Mouse (Mus musculus) heart, postnatal 0 days (tissue): ENCODE data around the gene Rcn3. TPM values are rescaled to one million over a fixed set of nuclear protein-coding genes. Genes with fewer than 3 reads are reported as not detected.
A peak's percentile ranks its signal among the peaks of the same experiment; 100 is the strongest.

Source experiments
- ATAC-seq: fragments of 200-750 bp; cut with Nextera tagmentation; 2 replicates; pipeline ENCODE4 v1.8.0; 2017; ENCODE audit warnings: low read depth, moderate number of reproducible peaks, moderate library complexity; ENCODE audit not compliant: insufficient read depth
- DNase-seq: peaks from one replicate; pipeline ENCODE4 v3.0.0-alpha.2; 2016; ENCODE audit warnings: low spot score
- H3K27ac ChIP-seq: fragments of 300-500 bp; sonication (generic); 2 replicates; pipeline ENCODE4 v1.5.1; 2014; ENCODE audit warnings: low read depth, mild to moderate bottlenecking
- H3K27me3 ChIP-seq: fragments of 300-500 bp; sonication (generic); 2 replicates; pipeline ENCODE4 v1.6.1; 2014; ENCODE audit warnings: low read length, mixed read lengths; ENCODE audit not compliant: control insufficient read depth, insufficient read depth
- H3K36me3 ChIP-seq: fragments of 300-500 bp; sonication (generic); replicated peaks from 2 replicates; pipeline ENCODE4 v1.6.1; 2014; ENCODE audit warnings: low read length, mixed read lengths; ENCODE audit not compliant: control insufficient read depth, insufficient read depth
- H3K4me1 ChIP-seq: fragments of 300-500 bp; sonication (generic); 2 replicates; pipeline ENCODE4 v1.6.1; 2014; ENCODE audit warnings: antibody characterized with exemption; ENCODE audit not compliant: control insufficient read depth, insufficient read depth
- H3K4me2 ChIP-seq: fragments of 300-500 bp; sonication (generic); 2 replicates; pipeline ENCODE4 v1.6.1; 2014; ENCODE audit warnings: low read depth, mild to moderate bottlenecking, low read length, moderate library complexity
- H3K4me3 ChIP-seq: fragments of 300-500 bp; sonication (generic); 2 replicates; pipeline ENCODE4 v1.5.1; 2014; ENCODE audit warnings: low read depth, low read length
- H3K9ac ChIP-seq: fragments of 300-500 bp; sonication (generic); replicated peaks from 2 replicates; pipeline ENCODE4 v1.6.1; 2014; ENCODE audit warnings: low read depth, low read length, mixed read lengths
- H3K9me3 ChIP-seq: fragments of 300-500 bp; sonication (generic); replicated peaks from 2 replicates; pipeline ENCODE4 v1.6.1; 2016; ENCODE audit warnings: low read length; ENCODE audit not compliant: control insufficient read depth
- CTCF ChIP-seq: IDR thresholded peaks from 2 replicates; pipeline ENCODE4 v1.5.1; 2016; ENCODE audit warnings: antibody characterized with exemption, control low read depth, low read depth
- EP300 ChIP-seq: IDR thresholded peaks from 2 replicates; pipeline ENCODE4 v1.6.1; 2016; ENCODE audit warnings: antibody characterized with exemption, low read depth
- WGBS: fragments of 180-500 bp; shearing (Covaris S2); extraction: QIAGEN DNeasy Blood & Tissue Kit; methylation state at CpG from one replicate; pipeline ENCODE4 v1.1.7; 2014; 5-methylcytosine and 5-hydroxymethylcytosine counted together
- polyA plus RNA-seq: library from polyadenylated mRNA; unstranded; fragments of >200 nt; fragmentation: Nextera tagmentation; extraction: Ambion mirVana; gene quantifications from 2 replicates; pipeline ENCODE4 v1.2.1, GENCODE M21; 2015
- total RNA-seq: library from RNA; depleted of rRNA; stranded (reverse); fragments of >200 nt; gene quantifications from 2 replicates; pipeline ENCODE4 v1.2.3, GENCODE M21; 2014; ENCODE audit warnings: low replicate concordance

The Rcn3 gene
- total and polyA plus RNA-seq, 2 experiments from 2014 or later = 100 to 125 TPM

DNA sequence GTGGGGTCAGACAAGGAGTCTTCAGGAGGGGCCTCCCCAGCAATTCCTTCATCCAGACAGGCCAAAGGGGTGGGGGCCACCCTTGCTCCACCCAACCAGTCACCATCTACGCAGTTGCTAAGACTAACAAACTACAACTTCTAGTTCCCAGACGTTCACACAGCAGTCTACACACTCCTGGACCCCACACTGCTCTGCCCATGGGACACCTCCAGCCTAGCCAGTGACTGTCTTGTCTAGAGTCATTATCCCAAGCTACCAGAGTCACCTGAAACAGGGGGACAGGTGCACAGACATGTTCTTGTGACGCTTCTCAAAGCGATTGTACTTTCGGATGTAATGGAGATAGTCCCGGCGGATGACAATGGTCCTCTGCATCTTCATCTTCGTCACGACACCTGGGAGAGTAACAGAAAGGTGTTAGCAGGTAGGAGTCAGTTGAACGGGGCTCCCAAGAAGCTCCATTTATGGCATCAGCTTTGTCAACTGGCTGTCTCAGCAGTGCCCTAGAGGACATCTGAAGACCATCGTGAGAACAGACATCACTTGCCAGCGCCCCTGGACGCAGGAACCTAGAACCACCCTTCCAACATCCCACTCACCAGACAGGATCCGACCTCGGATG is 30.7 kb upstream of the Rcn3 start:
- no peak for DNase-seq
- 81% methylated on average over 15 of the region's 15 CpGs for WGBS
- H3K9me3 ChIP-seq = no peaks in the 10 kb centered on the region
- peak overlapping the region; percentile 93; the same call in 1 of the 2 replicates for H3K9ac ChIP-seq
- H3K36me3 ChIP-seq = peaks cover 63% of the 10 kb centered on the region
- H3K4me2 ChIP-seq = peak overlapping the region; percentile 96
- no peaks in the 10 kb centered on the region for H3K27me3 ChIP-seq
- peaks cover 23% of the 10 kb centered on the region for H3K4me1 ChIP-seq
- TF ChIP-seq EP300 (no peak), CTCF (no peak)
- H3K4me3 ChIP-seq = peak overlapping the region; percentile 82; the same call in 1 of the 2 replicates
- ATAC-seq = no peak
- H3K27ac ChIP-seq = peak overlapping the region; percentile 89; the same call in 1 of the 2 replicates

DNA sequence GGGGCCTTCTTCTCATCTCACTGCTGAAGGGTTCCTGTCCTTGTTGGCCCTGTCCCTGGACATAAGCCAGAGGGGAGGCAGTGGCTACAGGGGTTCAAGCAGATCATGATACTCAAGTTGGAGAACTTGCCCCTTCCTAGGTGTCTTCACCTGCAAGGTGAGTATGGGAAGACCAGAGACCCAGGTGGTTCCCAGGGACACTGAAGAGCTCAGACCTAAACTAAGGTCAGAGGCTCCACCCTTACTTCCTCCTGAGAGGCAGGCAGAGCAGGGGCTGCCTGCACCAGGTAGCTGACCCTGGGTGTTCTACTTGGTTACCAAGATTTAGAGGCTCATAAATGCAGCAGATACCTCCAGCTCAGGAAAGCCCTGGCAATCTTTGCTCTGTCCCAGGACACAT is 29.9 kb upstream of the Rcn3 start:
- H3K4me2 ChIP-seq = peak overlapping the region; percentile 33
- peaks cover 15% of the 10 kb centered on the region for H3K4me1 ChIP-seq
- H3K27ac ChIP-seq = peak overlapping the region; percentile 63
- TF ChIP-seq EP300 (no peak), CTCF (no peak)
- ATAC-seq = no peak
- no peaks in the 10 kb centered on the region for H3K9me3 ChIP-seq
- H3K4me3 ChIP-seq = no peak overlapping the region
- no peak overlapping the region for H3K9ac ChIP-seq
- no peak for DNase-seq
- H3K27me3 ChIP-seq = no peaks in the 10 kb centered on the region
- peaks cover 60% of the 10 kb centered on the region for H3K36me3 ChIP-seq

DNA sequence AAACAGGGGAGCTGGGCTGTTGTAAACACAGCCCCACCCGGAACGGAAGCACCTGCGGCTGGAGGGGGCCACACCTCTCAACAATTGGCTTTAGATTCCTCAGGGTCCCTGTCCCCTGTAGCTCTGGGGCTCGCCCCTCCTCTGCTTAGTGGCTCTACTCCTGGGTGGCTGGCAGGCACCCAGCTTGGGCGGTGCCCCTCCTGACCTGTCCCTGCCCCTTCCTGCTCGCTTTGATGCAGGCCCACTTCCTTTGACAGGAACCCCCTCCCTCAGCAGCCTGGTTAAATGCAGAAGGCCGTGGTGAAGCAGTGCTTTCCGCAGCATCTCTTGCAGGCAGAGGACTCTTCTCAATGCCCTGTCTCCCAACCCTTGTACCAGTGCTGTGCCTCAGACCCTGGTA is 29.4 kb upstream of the Rcn3 start:
- TF ChIP-seq EP300 = peak; percentile 71; the same call in 1 of the 2 replicates
- TF ChIP-seq CTCF = no peak

DNA sequence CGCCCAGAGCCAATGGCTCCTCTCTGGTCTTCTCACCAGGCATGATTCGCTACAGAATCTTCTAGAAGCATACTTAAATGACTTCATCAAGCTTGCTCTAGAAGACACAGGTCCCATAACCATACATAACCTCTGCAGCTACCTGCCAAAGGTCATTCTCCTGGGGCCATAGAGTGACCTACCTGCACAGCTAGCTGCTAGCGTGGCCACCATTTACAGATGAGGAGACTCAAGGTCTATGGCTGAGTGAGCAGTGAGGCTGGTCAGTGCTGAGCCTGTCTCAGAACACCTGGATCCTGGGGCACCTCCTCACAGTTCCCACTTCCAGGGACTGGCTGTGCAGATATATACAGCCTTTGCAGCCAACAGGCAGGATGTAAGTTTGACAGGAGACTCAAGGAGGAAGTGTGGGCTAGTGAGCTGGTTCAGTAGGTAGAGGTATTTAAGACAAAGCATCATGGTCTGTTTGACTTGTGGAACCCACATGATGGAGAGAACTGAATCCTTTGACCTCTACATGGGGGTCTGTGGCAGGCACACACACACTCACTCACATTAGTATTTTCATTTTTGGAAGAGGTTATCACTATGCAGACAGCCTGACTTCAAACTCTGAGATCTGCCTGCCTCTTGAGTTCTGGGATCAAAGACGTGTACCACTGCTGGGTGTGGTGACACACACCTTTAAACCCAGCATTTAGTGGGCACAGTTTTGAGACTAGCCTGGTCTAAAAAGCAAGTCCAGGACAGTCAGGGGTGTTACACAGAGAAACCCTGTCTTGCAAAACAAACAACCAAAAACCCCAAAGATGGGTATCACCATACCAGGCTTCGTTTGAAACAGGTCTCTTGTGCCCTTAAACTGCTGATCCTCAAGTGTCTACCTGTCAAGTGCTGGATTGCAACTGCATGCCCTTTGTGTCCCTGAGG is 28.0 kb upstream of the Rcn3 start:
- H3K4me3 ChIP-seq = no peak overlapping the region
- DNase-seq (no peak), ATAC-seq (no peak)
- WGBS = 72% methylated on average over 5 of the region's 5 CpGs
- no peaks in the 10 kb centered on the region for H3K27me3 ChIP-seq
- peaks cover 40% of the 10 kb centered on the region for H3K36me3 ChIP-seq
- no peaks in the 10 kb centered on the region for H3K9me3 ChIP-seq
- no peak for TF ChIP-seq EP300
- no peak for TF ChIP-seq CTCF
- H3K4me1 ChIP-seq = peaks cover 9% of the 10 kb centered on the region
- H3K27ac ChIP-seq = peak overlapping the region; percentile 54; the same call in 1 of the 2 replicates
- H3K4me2 ChIP-seq = no peak overlapping the region
- H3K9ac ChIP-seq = no peak overlapping the region

More for the DNA sequence above, 29.4 kb upstream of the Rcn3 start:
- WGBS = 41% methylated on average over 8 of the region's 8 CpGs
- ATAC-seq (no peak), DNase-seq (no peak)
- Histone ChIP-seq H3K9me3 (no peaks in the 10 kb centered on the region), H3K4me3 (no peak overlapping the region), H3K4me2 (peak overlapping the region; percentile 33; the same call in 1 of the 2 replicates), H3K4me1 (peaks cover 10% of the 10 kb centered on the region), H3K27me3 (no peaks in the 10 kb centered on the region), H3K36me3 (peaks cover 54% of the 10 kb centered on the region), H3K27ac (peak overlapping the region; percentile 63), H3K9ac (no peak overlapping the region)

DNA sequence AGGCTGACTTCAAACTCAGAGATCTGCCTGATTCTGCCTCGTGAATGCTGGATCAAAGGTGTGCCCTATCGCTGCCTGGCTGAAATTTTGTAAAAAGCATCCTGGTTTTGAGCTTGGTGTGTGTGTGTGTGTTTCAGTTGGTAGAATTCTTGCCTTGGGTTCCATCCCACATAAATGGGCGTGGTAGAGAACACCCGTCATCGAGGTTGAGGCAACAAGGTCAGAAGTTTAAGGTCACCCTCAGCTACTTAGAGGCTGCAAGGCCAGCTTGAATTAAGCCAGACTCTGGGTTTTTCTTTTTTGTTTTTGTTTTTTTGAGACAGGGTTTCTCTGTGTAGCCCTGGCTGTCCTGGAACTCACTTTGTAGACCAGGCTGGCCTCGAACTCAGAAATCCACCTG is 26.3 kb upstream of the Rcn3 start:
- TF ChIP-seq EP300 = no peak
- TF ChIP-seq CTCF = no peak
- peaks cover 40% of the 10 kb centered on the region for H3K36me3 ChIP-seq
- ATAC-seq (no peak), DNase-seq (no peak)
- H3K4me3 ChIP-seq = no peak overlapping the region
- H3K27me3 ChIP-seq = no peaks in the 10 kb centered on the region
- 90% methylated on average over 6 of the region's 6 CpGs for WGBS
- H3K27ac ChIP-seq = no peak overlapping the region
- H3K9ac ChIP-seq = no peak overlapping the region
- no peak overlapping the region for H3K4me2 ChIP-seq
- H3K9me3 ChIP-seq = no peaks in the 10 kb centered on the region
- H3K4me1 ChIP-seq = peaks cover 7% of the 10 kb centered on the region
